8 mouse cellular contexts compared by ENCODE assay signal in the genomic region with DNA sequence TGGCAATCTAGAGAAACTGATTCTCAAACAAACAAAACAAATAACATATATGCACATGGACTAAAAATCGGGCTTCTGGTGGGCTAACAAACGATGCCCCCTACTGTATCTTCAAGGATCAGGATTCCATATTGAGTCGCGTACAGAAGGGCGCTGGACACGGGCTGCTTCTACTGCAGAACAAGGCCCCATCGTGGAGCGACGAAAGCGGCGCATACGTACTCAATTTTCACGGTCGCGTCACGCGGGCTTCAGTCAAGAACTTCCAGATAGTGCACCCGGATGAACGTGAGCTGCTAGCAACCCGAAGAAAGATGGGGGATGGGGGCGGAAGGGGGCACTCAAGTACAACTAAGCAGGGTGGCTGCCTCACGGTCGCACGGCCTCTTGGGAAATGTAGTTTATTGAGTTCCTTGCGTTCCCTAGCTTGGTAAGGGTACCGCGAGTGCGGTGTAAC. TPM values are rescaled to one million over a fixed set of nuclear protein-coding genes. Genes with fewer than 3 reads are reported as not detected.
DNase-seq lines count a peak whose midpoint lies in the region; ATAC-seq and TF ChIP-seq lines count a peak whose summit lies in the region.

No protein-coding gene starts in this region.

- H3K4me3 ChIP-seq in limb, embryonic 11.5 days (ENCODE audit: low read depth, low read length): peak overlapping the region; percentile 46
- H3K4me3 ChIP-seq in midbrain, embryonic 13.5 days (replicated peaks): peak overlapping the region; percentile 51
- peak overlapping the region; percentile 88 for H3K4me3 ChIP-seq in small intestine, adult 2 months (ENCODE audit: low read depth, low read length)

- H3K27ac ChIP-seq in limb, embryonic 11.5 days (replicated peaks; ENCODE audit: low read depth, low read length): peak overlapping the region; percentile 77
- H3K27ac ChIP-seq in midbrain, embryonic 13.5 days: peak overlapping the region; percentile 86
- peak overlapping the region; percentile 83 for H3K27ac ChIP-seq in small intestine, adult 2 months (ENCODE audit: insufficient read depth, low read depth, low read length)

- 0 out of 2 replicates have a peak, but pooled peaks cover 3% of the 10 kb centered on the region for H3K36me3 ChIP-seq in limb, embryonic 11.5 days (ENCODE audit: control insufficient read depth, insufficient read depth, low read length)
- no peaks in the 10 kb centered on the region for H3K36me3 ChIP-seq in midbrain, embryonic 13.5 days
- H3K36me3 ChIP-seq in small intestine, adult 2 months (ENCODE audit: control insufficient read depth, insufficient read depth, low read length): peaks cover 7% of the 10 kb centered on the region; the same call in 1 of the 2 replicates

- peak overlapping the region; percentile 53 for H3K4me2 ChIP-seq in limb, embryonic 11.5 days (ENCODE audit: low read depth, severe bottlenecking)
- H3K4me2 ChIP-seq in midbrain, embryonic 13.5 days (replicated peaks): peak overlapping the region; percentile 59

- TF ChIP-seq CTCF in small intestine, adult 2 months (IDR thresholded peaks at IDR 0.05; ENCODE audit: extremely low read depth, insufficient read length, insufficient replicate concordance, low read depth, low read length): peak; percentile 27; the same call in 1 of the 2 replicates

- WGBS in limb, embryonic 11.5 days: under 1% methylated on average over 28 of the region's 28 CpGs
- WGBS in midbrain, embryonic 13.5 days: under 1% methylated on average over 28 of the region's 28 CpGs
- WGBS in small intestine, adult 2 months: 1% methylated on average over 28 of the region's 28 CpGs

- H3K4me1 ChIP-seq in limb, embryonic 11.5 days (ENCODE audit: control insufficient read depth, insufficient read depth, low read length): peaks cover 10% of the 10 kb centered on the region
- H3K4me1 ChIP-seq in midbrain, embryonic 13.5 days (replicated peaks): peaks cover 33% of the 10 kb centered on the region
- peaks cover 11% of the 10 kb centered on the region for H3K4me1 ChIP-seq in small intestine, adult 2 months (ENCODE audit: control insufficient read depth, insufficient read depth, insufficient read length, low read length)

- TF ChIP-seq POLR2A in small intestine, adult 2 months (IDR thresholded peaks at IDR 0.05; ENCODE audit: low read depth, low read length): no peak; the same call in 1 of the 2 replicates

- no peaks in the 10 kb centered on the region for H3K9me3 ChIP-seq in limb, embryonic 11.5 days (ENCODE audit: control insufficient read depth, low read length)
- no peaks in the 10 kb centered on the region for H3K9me3 ChIP-seq in midbrain, embryonic 13.5 days

- peak; percentile 88 for DNase-seq in adrenal gland, adult 8-10 months
- peak; percentile 88 for DNase-seq in embryo, embryonic 11.5 days (ENCODE audit: low read depth, low spot score)
- peak; percentile 93 to 94 for DNase-seq in heart, adult 18-20 months
- DNase-seq in kidney, adult 18-20 months: peak; percentile 90
- peak; percentile 88 for DNase-seq in limb, embryonic 11.5 days (ENCODE audit: low spot score)
- DNase-seq in adipocyte (ENCODE audit: low spot score): no peak

- peak; percentile 48 for ATAC-seq in limb, embryonic 11.5 days (ENCODE audit: insufficient number of reproducible peaks, low FRiP score, low TSS enrichment, low read depth)
- ATAC-seq in midbrain, embryonic 13.5 days: peak; percentile 76

- H3K9ac ChIP-seq in limb, embryonic 11.5 days (ENCODE audit: low read length): peak overlapping the region; percentile 74
- peak overlapping the region; percentile 66 for H3K9ac ChIP-seq in midbrain, embryonic 13.5 days (replicated peaks)

- no peaks in the 10 kb centered on the region for H3K27me3 ChIP-seq in limb, embryonic 11.5 days (ENCODE audit: control insufficient read depth, insufficient read depth, low read length)
- 0 out of 2 replicates have a peak, but pooled peaks cover 3% of the 10 kb centered on the region for H3K27me3 ChIP-seq in midbrain, embryonic 13.5 days
- H3K27me3 ChIP-seq in small intestine, adult 2 months (ENCODE audit: control insufficient read depth, insufficient read depth, low read length): no peaks in the 10 kb centered on the region

RNA-seq across cellular contexts. Expression of a gene that starts 4.3 kb away (rescaled TPM):
- 10 to 100 TPM; 29.2 to 62.8 (median 45.0) TPM for total RNA-seq in adrenal gland, adult 8-10 months (2022)
- 10 to 100 TPM; 31.6 to 33.7 TPM for total RNA-seq in heart, adult 18-20 months (2021)
- 19.5 and 21.9 TPM in 2 replicates for polyA plus RNA-seq in limb, embryonic 11.5 days (2014; fragmentation: Nextera tagmentation; extraction: Ambion mirVana)
- 11.7 and 11.9 TPM in 2 replicates for polyA plus RNA-seq in midbrain, embryonic 13.5 days (2015; fragmentation: Nextera tagmentation; extraction: Ambion mirVana)
- 15.3 and 15.9 TPM in 2 replicates for polyA plus RNA-seq in small intestine, adult 2 months (2012; rRNA removed)

RNA-seq across cellular contexts. Expression of a gene that starts 4.4 kb away (rescaled TPM):
- 1 to 10 TPM; 3.1 to 6.9 (median 4.3) TPM for total RNA-seq in adrenal gland, adult 8-10 months (2022)
- total RNA-seq in heart, adult 18-20 months (2021): 1 to 10 TPM; 2.0 to 2.5 TPM
- polyA plus RNA-seq in limb, embryonic 11.5 days (2014; fragmentation: Nextera tagmentation; extraction: Ambion mirVana): 0.52 and 0.64 TPM in 2 replicates
- polyA plus RNA-seq in midbrain, embryonic 13.5 days (2015; fragmentation: Nextera tagmentation; extraction: Ambion mirVana): 0.23 and 0.46 TPM in 2 replicates
- polyA plus RNA-seq in small intestine, adult 2 months (2012; rRNA removed): 4.7 and 4.9 TPM in 2 replicates

RNA-seq across cellular contexts. Expression of a gene that starts 11.6 kb away (rescaled TPM):
- 100 to 1,000 TPM; 291 to 305 (median 294) TPM for total RNA-seq in adrenal gland, adult 8-10 months (2022)
- 100 to 1,000 TPM; 129 to 143 TPM for total RNA-seq in heart, adult 18-20 months (2021)
- polyA plus RNA-seq in limb, embryonic 11.5 days (2014; fragmentation: Nextera tagmentation; extraction: Ambion mirVana): 116 and 122 TPM in 2 replicates
- polyA plus RNA-seq in midbrain, embryonic 13.5 days (2015; fragmentation: Nextera tagmentation; extraction: Ambion mirVana): 86.7 and 101 TPM in 2 replicates
- polyA plus RNA-seq in small intestine, adult 2 months (2012; rRNA removed): 143 and 456 TPM in 2 replicates

RNA-seq across cellular contexts. Expression of a gene that starts 32.9 kb away (rescaled TPM):
- total RNA-seq in adrenal gland, adult 8-10 months (2022): 1 to 10 TPM in 2 of 4 experiments, under 1 TPM in 1, not detected in 1; 0.99 to 2.6 (median 2.1) TPM
- under 1 TPM in 1 of 2 experiments, not detected in 1; 0.41 TPM for total RNA-seq in heart, adult 18-20 months (2021)
- 0.58 and 1.0 TPM in 2 replicates for polyA plus RNA-seq in limb, embryonic 11.5 days (2014; fragmentation: Nextera tagmentation; extraction: Ambion mirVana)
- 0.13 and 0.21 TPM in 2 replicates for polyA plus RNA-seq in midbrain, embryonic 13.5 days (2015; fragmentation: Nextera tagmentation; extraction: Ambion mirVana)
- 0.20 and 0.25 TPM in 2 replicates for polyA plus RNA-seq in small intestine, adult 2 months (2012; rRNA removed)

RNA-seq across cellular contexts. Expression of a gene that starts 33.2 kb away (rescaled TPM):
- 10 to 100 TPM; 65.1 to 80.0 (median 69.2) TPM for total RNA-seq in adrenal gland, adult 8-10 months (2022)
- total RNA-seq in heart, adult 18-20 months (2021): 10 to 100 TPM in 1 of 2 experiments, 1 to 10 TPM in 1; 7.9 to 13.1 TPM
- 3.3 and 4.3 TPM in 2 replicates for polyA plus RNA-seq in limb, embryonic 11.5 days (2014; fragmentation: Nextera tagmentation; extraction: Ambion mirVana)
- polyA plus RNA-seq in midbrain, embryonic 13.5 days (2015; fragmentation: Nextera tagmentation; extraction: Ambion mirVana): 3.3 and 3.6 TPM in 2 replicates
- 0.34 and 0.41 TPM in 2 replicates for polyA plus RNA-seq in small intestine, adult 2 months (2012; rRNA removed)
